Mouse (Mus musculus) natural killer cell, adult 2 months (primary cell): ENCODE results near the gene 2510002D24Rik.

Experiments used
- DNase-seq, 2 experiments: peaks; one replicate each; pipeline ENCODE4 v3.0.0; 2022; ENCODE audit warnings: low spot score in 2 of 2

The 2510002D24Rik gene

GRCm38 (mm10) chr16:18836468-18837208 lies at the start of gene 2510002D24Rik, which contains the start of gene Gm28539:
TSS of gene 2510002D24Rik (plus strand) at chr16:18836578.
TSS of gene Gm28539 (plus strand) at chr16:18836584.
- peak; percentile 90 to 92 for DNase-seq

DNA sequence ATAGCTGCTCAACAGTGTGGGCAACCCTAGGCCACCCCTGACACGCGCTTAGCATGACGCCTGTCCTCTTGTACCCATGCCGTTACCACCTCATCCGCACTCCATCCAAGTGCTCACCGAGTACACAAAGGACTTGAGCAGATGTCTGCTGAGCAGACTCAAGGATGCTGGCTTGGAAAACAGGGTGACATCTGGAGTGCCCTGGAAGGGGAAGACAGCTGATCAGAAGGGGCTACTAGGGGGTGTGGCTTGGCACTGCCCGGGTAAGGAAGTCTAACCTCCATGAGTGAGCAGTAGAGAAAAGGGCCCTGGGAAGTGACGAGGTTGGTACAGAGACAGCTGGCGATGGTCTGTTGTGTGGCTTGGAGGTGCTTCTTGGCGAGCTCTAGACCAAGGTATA lies 49.7 kb upstream of the 2510002D24Rik start:
- no peak for DNase-seq

DNA sequence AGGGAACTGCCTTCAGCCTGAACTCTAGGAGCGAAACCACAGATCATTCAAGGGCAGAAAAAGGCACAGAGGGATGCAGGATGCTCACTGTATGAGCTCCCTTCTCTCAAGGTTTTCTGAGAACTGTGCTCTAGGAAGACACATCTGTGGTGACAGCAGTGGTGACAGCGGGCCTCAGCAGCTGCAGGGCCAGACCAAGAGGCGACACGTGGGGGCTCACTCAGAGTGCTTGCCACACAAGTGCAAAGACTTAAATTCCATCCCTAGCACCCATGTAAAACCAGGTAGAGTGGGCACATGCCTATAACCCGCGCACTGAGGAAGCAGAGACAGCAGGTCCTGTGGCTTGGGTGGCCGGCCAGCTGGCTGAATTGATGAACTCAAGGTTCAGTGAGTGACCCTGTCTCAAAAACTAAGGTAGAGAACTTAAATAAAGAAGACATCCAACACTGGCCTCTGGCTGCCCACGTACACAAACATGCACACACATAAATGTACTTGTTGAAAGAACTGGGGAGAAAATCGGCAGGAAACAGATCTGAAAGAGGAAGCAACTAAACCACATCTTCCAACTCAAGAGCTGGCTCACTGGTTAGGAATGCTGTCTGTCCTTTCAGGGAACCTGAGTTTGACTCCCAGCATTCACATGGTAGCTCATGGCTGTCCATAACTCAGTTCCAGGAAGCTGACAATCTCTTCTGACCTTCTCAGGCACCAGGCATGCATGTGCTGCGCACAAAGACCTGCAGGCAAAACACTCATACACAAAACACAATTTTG lies 47.6 kb upstream of the 2510002D24Rik start:
- no peak for DNase-seq

- no peak for DNase-seq
These were observed 41.0 kb upstream of the 2510002D24Rik start for GRCm38 (mm10) chr16:18795223-18795899.

DNA sequence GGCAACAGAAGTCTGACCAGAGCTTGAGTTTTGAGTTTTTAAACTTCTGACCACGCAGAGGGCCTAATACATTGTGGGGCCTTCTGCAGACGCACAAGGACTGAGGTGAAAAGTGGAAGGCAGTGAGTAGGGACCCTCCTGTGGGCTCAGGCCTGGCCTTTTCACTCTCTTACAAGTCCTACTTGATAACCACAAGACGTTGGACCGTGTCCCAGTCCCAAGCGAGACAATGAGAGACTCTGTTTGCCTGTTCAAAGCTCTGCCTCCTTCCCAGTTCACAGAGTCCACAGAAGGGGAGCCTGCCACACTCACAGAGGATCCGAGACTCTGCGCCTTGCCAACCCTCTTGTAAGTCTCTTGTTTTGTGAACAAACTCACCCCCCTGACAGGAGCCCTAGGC lies 39.7 kb upstream of the 2510002D24Rik start:
- no peak for DNase-seq

DNA sequence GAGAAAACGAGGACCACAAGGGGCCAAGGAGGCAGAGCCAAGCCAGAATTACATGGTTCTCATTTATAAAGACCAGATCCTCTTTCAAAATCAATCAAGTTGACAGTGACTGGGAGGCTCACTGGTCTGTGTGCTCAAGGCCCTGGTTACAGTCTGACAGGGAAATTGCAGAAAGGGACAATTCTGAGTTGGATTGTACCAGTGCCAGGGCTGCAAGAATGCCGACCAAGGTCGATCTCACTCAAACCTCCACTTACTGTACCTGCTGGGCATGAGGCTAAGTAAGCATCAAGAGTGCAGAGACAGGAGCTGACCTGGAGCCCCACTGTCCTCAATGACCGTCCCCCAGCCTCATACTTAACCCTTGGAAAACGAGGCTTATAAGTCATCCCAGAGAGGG lies 38.2 kb upstream of the 2510002D24Rik start:
- DNase-seq: no peak

- DNase-seq: no peak
These were observed 37.5 kb upstream of the 2510002D24Rik start for GRCm38 (mm10) chr16:18798841-18799240.

- no peak for DNase-seq
These were observed 30.6 kb upstream of the 2510002D24Rik start for GRCm38 (mm10) chr16:18805746-18806145.

- no peak for DNase-seq
These were observed 27.4 kb upstream of the 2510002D24Rik start for GRCm38 (mm10) chr16:18809001-18809400.

GRCm38 (mm10) chr16:18811032-18811431 lies 25.3 kb upstream of the 2510002D24Rik start:
- DNase-seq: peak in 1 of 2 experiments; percentile 1

DNA sequence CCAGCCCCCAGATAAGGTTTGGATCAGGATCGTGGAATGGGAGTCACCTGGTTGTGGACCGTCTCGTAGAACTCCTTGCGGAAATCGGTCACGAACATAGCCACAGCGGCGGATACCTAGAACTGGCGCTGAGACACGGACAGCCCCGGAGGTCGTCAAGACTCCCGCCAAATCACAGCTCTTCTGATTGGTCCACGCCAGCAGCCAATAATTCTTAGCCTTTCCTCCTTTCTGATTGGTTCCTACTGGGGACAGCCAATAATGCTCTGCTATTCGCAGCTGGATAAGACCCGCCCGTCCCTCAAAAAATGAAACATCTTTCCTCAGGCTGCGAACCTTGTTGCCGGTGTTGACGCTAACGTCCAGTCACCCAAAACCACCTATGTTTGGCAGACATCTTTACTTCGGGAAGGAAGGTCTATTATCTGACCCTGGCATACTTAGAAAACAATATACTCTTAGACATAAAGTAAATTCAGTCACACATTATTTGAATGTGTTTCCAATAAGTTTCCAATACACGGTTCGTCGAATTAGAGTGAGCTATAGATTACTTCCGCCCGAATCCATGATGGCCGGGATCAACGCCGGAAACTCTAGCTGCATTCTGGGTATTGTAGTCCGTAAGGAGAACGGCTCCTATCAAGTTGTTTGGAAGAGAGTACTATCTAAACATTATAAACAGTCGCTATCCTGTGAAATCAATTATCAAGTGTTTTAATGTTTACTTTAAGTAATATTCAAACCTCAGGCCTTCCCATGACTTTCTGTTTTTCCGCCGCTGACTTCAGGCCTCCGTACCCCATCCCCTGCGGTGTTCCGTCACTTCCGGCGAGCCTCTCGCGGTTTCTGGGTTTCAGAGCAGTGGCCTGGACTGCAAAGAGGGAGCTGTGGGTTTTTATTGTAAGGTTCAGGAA lies 24.7 kb upstream of the 2510002D24Rik start, which contains the start of the genes Ufd1 and Cdc45:
Gene Ufd1 (plus strand): TSS at position 312 of the 917 bp plus-strand sequence.
Gene Cdc45 (minus strand): TSS at position 520 of the 917 bp plus-strand sequence.
- peak; percentile 89 for DNase-seq

GRCm38 (mm10) chr16:18812385-18812910 lies 23.9 kb upstream of the 2510002D24Rik start:
- DNase-seq: no peak

DNA sequence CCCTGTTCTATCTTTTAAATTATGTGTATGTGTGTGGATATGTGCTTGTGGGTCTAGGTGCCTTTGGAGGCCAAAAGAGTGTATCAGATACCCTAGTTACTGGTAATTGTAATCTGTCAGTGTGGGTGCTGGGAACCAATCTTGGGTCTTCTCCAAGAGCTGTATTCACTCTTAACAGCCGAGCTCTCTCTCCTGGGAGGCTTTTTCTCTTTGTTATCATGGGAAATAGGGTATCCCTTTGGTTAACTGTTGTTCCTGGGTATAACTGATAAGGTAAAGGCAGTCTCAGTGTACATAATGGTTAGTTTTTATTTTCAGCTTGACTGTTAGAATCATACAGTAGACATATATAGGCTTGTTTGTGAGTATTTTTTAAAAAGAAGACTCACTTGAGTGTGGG lies 14.0 kb upstream of the 2510002D24Rik start:
- no peak for DNase-seq

DNA sequence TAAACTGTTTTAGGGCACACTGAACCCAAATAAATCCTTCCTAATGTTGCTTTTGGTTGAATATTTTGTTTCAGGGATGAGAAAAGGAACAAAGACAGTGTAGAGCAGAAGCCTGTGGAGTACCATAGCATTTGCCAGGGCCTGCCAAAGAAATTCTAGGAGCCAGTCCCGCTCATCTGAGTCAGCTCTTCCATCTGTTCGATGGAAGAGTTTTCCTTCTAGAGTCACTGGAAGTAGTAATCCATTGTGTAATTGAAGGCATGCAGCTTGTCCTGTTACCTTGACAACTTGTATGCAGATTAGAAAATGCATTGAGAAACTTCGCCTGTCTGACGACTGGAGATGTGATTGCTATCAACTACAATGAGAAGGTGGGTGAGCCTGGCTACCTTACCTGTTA lies 13.5 kb upstream of the 2510002D24Rik start:
- DNase-seq: no peak

DNA sequence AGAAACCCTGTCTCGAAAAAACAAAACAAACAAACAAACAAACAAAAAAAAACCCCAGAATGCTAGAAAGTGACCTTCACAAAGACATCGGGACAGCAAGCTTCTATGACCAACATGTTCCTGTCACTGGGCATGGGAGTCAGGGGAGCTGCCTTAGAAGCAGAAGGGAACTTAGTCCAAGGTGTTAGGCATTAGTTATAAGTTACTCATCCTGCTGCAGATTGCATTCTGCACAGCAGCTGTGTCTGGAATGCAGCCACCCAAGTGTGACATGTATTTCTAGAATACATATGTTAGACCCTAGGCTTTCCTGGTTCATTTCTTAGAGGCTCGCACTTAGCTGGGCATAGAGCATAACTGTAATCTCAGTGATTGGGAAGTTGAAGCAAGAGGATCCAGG lies 7.7 kb upstream of the 2510002D24Rik start:
- no peak for DNase-seq

DNA sequence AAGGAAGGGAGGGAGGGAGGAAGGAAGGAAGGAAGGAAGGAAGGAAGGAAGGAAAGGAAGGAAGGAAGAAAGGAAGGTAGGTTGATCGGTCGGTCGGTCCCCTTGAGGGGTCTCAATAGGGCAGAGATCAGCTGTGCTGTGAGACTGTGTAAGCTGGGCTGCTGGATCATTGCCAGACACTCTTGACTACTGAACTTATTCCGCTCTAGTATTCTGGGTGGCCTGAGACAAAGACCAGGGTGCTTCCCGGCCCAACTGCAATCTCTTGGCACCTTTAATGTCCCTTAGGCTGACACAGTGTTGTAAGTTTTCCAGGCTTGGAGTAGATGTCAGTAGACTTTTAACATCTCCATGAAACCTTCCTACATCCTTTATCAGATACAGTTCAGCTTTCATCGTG lies 7.3 kb upstream of the 2510002D24Rik start:
- no peak for DNase-seq

GRCm38 (mm10) chr16:18833486-18833885 lies 2.9 kb upstream of the 2510002D24Rik start:
- no peak for DNase-seq

DNA sequence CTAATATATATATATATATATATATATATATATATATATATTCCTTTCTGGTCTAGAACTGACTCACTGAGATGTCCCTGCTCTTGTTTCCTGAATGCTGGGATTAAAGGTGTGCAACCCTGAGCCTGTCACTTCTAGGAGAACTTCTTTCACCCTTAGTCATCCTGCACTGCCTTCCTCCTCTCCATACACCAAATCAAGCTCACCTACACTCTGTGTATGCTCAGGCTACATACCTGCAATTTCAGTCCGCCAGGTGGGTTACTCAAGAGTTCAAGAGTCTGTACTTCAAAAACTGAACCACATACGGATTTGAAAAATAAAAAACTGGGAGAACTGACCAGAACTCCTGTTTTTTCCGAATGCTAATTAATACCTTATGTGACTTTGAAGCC lies 308 bp upstream of the 2510002D24Rik start:
- DNase-seq: no peak

DNA sequence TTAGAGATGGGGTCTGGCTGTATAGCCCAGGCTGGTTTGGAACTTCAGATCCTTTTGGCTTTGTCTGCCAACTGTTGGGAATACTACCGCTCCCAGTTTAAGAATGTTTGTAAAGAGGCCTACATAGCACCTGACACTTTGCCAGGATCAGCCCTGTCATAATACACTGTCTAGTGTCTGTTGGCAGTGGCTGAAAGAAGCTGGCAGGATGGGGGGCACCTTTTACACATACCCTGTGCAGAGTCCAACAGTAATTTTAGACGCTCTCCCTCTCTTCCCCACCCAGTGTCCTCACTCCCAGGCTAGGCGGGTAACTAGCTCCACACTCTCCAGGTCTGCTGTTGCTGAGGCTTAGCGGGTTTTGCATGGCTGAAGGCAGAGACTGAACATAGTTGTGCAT lies 2.0 kb downstream of the 2510002D24Rik start:
- no peak for DNase-seq

DNA sequence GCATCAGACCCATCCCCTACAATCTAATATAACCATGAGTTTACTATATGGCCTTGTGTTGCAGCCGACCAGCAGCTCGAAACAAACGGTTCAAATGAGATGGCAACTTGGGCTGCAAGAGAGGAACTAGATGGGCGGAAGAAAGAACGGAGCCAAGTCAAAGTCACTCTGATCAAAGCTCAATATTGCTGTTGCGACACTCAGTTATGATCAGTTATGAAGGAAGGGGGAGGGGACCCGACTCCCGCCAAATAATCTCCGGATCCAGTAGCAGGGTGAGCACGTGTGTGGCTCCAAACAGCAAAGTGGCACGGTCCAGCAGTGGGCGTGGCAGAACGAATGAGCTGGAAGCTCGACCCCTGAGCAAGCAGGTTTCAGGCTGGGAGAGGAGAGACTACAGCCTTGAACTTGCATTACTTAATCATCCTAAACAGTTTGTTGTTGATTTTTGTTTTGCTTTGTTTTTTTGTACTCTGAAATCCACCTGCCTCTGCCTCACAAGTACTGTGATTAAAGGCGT lies 10.0 kb downstream of the 2510002D24Rik start:
- DNase-seq: no peak
